Mouse (Mus musculus): ENCODE measurements around the gene 5530401A14Rik. TPM values are rescaled to one million over a fixed set of nuclear protein-coding genes. Genes with fewer than 3 reads are reported as not detected.

The 5530401A14Rik gene
- total RNA-seq, 4 experiments from 2014 or later, result 0.09 to 0.25 (median 0.09) TPM; not detected in 1

DNA sequence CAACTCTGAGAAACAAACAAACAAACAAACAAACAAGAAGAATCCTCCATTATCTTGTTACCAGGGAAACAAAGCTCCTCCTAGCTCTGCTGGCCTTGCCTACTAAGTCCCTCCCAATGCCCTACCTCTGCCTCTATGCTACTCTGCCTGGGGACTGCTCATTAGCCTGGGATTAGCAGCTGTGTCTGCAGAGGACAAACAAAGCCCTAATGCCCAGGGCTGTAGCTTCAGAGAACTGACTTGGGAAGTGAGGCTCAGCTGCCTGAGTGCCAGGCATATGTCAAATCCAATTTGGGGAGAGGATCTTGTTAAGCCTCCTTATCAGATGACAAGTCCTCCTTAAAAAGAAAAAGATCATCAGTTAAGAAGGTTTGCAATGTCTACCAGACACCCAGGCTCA, 65.9 kb downstream of the 5530401A14Rik start:
- no peak for DNase-seq (ENCODE audit: low spot score in 2 of 2)

DNA sequence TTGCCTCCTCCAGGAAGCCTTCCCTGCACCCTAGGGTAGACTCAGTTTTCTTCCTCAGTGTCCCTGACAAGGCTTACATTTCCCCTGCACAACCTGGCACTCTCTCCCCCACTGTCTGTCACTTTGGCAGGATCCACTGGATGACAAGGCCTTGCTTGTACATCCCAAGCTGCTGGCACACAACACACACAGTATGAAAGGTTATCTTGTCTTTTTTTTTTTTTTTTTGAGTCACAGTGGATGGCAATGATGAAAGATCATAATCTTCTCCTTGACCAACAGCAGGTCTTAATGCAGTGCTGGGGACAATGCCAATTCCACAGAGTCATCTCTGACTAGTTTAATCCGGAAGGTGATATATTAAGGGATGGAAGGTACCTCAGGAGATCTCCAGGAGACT, 77.0 kb downstream of the 5530401A14Rik start:
- DNase-seq (ENCODE audit: low spot score in 2 of 2), result no peak

DNA sequence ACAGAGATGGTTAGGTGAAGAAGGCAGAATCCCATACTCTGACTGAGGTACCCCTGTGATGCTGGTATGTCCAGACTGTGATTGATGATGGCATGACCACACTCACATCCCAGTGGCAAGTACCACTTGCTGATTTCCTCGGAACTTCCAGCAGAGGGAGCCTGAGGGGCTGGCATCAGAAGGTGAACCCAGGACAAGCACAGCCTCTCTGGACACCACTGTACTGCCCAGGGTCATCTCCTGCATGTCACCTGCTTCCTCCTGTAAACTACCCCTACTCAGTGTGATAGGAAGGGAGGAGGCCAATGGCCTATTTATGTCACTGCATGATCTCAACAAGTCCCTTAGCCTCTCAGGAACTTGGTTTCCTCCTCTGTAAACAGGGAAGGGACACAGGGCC, 80.5 kb downstream of the 5530401A14Rik start:
- no peak for DNase-seq (ENCODE audit: low spot score in 2 of 2)

DNA sequence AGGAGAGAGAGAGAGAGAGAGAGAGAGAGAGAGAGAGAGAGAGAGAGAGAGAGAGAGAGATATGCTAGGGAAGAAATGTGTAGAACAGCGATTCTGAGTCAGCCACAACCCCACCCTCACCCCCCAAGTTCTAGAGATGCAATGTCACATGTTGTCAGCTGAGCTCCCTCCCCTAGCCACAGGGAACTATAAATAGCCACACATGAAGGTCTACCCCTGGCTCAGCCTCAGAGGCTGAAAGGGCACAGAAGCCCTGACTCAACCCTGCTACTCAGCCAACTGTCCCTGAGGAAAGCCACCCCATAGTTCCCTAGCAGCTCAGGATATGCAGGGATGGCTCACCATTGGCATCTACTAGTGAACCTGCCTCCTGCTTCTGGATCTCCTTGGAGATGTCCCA, 81.7 kb downstream of the 5530401A14Rik start:
- DNase-seq (ENCODE audit: low spot score in 2 of 2), result no peak

Other genes with a start within 250 kb of the 5530401A14Rik start
- 10 to 100 TPM; 60.0 to 62.0 (median 60.9) TPM for gene Asic2, start 107.8 kb downstream of the 5530401A14Rik start, total RNA-seq (2022)
- not detected for gene Ccl2, start 174.9 kb downstream of the 5530401A14Rik start, total RNA-seq (2022)
- gene Gm17268, start 177.9 kb downstream of the 5530401A14Rik start, total RNA-seq (2022), result not detected
- not detected for gene Ccl7, start 185.0 kb downstream of the 5530401A14Rik start, total RNA-seq (2022)
- under 1 TPM in 2 of 4 experiments, not detected in 2; 0.49 to 0.62 TPM for gene Ccl11, start 197.2 kb downstream of the 5530401A14Rik start, total RNA-seq (2022)
- 1 to 10 TPM in 1 of 4 experiments, under 1 TPM in 1, not detected in 2; 0.81 to 1.9 TPM for gene Ccl12, start 241.2 kb downstream of the 5530401A14Rik start, total RNA-seq (2022)

All from left cerebral cortex, adult 8-10 months (tissue).